Mouse (Mus musculus) liver (tissue): ENCODE measurements around the gene Abcg8.

ENCODE experiments used
- DNase-seq: peaks from one replicate; pipeline ENCODE4 v3.0.0-alpha.2; 2020; ENCODE audit warnings: mixed read lengths

Abcg8 gene

DNA sequence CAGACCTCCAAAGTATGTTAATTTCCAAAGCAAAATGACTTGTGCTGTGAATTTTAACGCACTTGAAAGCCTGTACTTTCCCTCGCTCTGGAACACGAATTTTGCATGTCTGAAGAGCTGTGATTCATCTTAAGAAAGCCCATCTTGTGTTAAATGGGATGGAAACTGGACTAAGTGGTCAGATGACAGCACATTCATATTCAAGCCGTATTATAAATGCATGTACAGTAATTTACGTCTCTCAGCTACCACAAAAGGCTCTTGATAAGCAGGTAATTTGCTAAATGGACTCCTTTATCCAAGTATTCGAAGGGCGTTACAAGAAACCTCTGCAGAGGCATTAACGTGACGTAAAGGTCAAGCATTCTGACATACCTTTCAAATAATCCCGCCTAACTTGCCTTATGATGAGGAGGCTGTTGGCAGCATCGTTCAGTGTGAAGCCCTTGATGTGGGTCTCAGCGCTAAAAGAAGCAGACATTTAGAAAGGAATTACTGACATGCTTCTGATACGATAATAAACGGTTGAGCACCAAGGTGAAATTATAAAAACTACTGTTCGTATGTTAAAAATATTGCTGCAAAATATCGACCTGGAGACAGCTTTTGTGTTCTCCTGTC lies 40.3 kb downstream of the Abcg8 start:
- no peak for DNase-seq

DNA sequence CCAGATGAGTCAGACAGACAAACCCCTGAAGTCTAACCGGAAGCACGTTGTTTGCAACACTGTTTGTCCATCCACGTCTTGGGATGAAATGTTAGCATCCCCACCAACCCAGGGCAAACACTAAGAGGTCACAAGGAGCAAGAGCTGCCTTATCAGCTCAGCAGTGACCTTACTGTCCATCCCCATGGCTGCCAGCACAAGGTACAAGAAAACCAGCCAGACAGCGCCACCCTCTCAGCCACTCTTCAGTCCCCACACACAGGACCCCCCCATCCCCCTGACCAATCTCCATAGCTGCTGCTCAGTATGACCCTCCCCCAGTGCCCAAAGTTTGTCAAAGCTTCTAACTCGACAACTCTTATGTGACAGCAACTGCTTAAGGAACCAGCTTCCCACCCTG lies 41.3 kb downstream of the Abcg8 start:
- no peak for DNase-seq

DNA sequence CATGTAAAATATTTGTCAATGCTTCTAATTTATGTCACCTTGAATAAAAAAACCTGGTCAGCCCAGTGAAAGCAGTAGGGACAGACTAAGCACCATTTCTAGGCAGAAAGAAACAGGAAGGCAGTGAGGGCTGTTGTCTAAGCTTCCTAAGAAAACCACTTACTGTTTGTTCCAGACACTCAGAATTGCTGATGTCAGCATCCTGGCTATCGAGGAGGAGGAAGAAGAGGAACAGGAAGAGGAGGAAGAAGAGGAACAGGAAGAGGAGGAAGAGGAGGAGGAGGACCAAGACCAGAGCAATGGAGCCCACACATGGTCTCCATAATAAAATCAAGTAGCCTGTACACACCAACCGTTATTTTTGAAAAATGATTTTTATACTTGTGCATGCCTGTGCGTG lies 43.0 kb downstream of the Abcg8 start:
- DNase-seq, result no peak

DNA sequence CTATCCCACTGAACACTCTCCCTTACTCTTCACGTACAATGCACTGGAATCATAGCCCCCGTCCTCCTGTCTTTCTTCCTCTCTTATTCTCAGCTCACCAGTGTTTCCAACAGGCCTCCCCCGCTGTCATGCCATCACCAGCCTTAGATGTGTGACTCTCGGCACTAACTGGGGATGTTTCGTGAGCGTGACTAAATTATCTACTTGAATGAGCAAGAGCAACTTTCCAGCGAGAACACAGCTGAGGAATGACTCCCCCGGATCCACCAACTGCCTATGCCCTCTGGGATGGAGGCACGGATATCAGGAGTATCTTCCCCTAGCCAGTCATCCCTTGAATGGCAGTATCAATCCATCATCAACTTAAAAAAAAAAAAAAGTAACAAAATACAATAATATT lies 47.9 kb downstream of the Abcg8 start:
- no peak for DNase-seq

DNA sequence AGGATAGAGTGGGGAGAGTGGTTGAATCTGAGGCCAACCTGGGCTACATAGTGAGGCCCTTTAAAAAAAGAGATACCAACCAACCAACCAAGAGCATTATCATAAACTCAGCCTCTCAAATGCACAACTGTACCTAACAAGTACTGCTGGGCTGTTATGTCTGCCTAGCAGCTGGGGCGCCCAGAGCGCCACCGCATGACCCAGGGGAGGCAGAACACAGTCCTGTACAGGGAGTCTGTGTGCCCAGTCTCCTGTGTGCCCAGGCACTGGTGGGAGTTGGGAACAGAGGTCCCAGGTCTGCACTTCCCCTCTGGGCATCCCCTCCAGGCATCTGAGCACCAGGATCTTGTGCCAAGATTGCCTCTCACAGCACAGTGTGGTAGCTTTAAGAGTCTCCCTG lies 49.1 kb downstream of the Abcg8 start:
- DNase-seq, result no peak

DNA sequence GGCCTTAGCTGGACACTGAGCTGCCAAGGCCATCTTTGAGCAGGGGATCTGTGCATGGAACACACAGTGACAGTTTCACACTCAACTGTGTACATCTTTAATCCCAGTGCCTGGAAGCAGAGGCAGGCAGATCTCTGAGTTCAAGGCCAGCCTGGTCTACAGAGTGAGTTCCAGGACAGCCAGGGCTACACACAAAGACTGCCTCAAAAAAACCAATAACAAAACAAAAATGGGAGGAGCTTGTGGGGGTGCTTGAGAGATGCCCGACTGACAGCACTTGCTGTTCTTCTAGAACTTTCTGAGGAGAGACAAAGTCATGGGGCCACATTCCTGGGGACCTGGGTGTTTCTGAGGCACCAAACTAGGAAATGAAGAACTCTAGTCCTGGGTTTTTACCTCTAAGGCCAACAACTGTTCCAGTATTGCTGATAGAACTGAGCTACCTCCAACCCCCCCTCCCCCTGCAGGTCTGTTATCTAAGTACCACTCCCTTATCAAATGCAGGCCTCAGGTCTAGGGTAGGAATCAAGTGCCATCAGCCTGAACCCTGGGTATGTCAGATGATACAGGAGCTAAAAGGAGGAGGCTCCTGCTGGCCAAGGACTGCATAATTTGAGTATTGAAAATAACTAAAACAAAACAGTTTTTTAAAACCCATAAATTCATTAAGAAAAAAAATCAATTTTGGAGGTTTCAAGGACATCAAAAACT lies 52.3 kb downstream of the Abcg8 start:
- peak; percentile 83 for DNase-seq

DNA sequence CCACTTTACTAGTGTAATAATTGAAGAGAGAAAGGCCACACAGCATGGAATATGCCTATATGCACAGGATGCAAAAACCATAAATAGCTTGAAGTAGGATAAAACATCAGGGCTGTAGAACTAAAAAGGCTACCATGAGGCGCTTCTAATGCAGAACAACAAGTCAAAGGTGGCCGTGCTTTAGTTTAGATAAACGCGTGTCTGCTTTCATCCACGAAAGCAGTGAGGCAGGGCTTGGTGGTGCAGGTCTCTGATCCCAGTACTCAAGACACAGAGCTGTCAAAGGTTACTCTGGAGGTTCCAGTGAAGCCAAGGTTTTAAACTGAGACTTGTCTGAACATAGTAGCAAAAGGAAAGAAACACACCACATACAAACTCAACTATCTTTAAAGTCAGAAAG lies 53.0 kb downstream of the Abcg8 start:
- DNase-seq, result peak; percentile 60

DNA sequence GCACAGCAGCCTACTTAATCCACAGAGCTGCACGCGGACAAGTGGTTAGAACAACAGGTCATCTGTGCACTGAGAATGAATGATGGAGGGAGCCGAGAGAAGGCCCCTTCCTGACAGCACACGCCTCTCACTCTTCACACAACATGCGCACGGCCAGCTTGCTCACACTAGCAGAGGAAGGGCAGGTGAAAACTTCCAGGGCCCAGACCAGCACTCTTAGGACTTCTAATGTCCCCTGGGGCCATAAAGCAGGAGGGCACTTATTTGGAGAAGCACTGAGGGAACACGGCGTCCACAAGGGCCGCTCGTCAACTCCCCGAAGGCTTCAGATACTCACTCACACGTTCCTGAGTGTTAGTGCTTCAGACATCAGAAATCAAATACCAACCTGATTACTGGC lies 55.3 kb downstream of the Abcg8 start:
- no peak for DNase-seq

DNA sequence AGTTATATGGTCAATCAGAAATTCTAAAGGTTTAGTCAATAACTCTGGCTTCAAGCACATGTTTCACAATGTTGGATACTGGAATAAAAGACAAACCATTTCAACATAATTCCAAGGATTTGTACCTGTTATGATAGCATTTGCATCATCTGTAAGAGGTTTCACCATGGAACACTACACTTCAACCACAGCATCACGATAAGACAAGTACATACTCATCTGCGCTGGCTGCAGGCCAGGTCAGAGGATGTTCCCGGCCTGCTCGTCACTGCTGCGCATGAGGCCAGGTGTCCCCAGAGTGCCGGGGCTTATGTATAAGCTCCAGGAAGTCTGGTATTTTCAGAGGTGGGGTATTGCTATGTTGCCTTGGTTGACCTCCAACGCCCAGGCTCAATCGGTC lies 56.5 kb downstream of the Abcg8 start:
- no peak for DNase-seq

DNA sequence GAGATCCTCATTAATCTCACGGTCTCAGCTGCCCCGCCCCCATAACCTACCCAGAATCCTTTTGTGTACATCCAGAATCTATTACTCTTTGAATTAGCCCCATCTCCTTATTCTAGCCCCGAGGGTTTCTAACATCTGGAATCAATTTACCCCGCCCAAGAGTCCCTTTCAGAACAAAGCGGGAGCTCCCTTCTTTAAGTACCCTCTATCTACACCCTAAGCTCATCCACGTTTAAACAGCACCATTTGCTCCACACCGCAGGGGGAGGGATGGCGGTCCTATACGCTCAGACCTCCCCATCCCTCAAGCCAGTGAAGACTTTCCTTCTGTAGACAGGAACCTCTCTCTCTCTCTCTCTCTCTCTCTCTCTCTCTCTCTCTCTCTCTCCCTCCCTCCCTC lies 60.6 kb downstream of the Abcg8 start:
- DNase-seq, result no peak

DNA sequence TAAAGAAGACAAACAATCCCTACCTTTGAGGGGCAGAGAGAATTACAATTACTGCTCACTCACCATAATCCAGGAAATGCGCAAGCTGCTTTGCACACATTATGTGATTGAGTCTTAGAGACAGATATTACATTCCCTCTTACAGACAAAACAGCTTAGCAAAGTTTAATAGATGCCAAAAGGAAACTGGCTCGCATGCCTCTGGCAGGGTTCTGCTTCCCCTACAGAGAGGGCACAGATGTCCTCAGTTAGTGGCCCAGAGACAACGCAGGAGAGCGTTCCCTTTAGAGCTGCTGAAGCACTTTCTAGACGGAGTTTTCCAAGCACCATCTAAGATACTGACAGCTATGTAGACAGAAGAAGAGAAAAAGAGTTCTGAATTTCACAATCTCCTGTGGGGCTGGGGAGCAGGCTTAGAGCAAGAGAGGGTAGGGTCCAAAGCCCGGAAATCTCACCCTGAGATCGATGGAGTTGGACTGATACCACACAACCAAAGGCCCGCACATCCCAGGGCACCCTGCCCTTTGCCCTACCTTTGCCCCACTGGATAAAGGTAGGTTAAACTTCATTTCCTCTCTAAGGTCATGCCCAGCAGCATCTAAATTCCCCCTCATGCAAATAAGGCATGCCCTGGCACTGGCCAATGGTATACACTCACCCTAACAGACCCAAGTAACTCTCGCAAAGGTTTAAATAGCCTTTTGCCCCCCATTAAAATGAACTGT lies 62.1 kb downstream of the Abcg8 start:
- DNase-seq, result no peak

DNA sequence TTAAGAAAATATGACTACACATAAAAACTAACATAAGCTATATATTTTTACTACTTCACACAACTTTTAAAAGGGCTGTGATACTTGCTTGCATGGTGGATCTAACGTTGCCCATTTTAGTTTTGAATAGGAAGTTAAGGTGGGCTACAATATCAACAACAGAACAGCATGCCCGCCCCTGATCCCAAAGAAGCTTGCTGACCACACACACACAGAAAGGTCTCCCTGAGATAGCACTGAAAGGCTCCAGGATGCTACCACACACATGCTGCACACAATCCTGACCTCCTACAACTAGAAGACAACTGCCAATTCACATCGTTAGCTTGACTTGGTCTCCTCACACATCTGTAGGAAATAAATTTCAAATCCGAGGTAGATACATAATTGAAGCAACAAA lies 68.2 kb downstream of the Abcg8 start:
- DNase-seq, result no peak

DNA sequence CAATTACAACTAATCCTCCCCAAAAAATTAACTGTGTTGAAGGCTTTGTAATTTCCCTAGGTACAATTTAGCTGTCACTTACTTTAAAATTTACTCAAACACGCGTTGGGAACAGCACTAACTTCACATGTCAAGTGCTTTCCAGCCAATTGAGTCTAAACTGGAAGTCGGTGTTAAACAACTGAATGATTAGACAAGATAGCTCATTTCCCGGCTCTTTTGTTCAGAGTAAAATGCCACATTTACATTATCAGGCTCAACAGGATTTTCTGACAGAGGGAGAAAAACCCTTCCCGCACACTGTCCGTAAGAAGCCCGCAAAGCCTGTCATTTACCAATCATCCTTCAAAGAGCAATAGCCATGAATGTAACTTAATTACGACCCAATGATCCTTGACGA lies 68.9 kb downstream of the Abcg8 start:
- DNase-seq, result no peak

DNA sequence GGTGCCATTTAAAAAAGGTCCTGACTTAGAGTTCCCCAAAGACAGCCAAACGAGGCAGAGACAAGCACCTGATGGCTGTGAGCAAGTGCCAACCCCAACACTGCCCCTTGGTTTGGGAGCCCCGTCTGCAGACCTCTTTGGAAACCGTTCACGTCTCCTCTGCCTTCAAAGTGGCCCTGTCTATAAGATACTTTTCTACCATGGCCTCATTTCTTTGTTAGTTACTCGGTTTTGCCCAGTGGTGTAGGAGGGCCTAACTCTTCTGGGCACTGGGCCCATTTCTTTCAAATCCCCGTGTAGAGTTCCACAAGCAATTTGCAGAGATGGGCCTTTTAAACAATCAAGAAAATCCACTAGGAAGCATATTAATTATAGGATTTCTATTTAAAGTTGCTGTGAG lies 71.1 kb downstream of the Abcg8 start:
- DNase-seq, result no peak

DNA sequence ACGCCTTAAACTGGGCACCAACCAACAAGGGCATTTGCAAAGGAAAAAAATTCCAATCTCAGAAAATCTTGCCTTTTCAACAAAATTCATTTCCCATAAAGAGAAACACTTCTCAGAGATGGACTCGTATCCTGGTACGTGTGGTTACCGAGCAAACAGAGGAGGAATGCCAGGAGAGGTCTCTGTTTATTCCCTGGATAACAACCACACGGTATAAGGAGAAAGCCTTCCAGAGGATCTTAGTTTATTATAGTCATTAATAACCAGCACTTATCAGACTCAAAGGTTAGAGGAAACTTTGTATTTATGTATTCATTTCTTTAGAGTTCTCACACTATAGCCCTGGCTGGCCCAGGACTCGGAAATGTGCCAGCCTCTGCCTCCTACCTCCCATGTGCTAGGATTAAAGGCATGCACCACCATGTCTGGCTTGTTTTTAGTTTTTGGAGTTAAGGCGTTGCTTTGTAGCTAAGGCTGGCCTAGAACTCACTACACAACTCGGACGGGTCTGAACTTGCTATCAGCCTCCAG lies 72.1 kb downstream of the Abcg8 start:
- DNase-seq, result no peak

DNA sequence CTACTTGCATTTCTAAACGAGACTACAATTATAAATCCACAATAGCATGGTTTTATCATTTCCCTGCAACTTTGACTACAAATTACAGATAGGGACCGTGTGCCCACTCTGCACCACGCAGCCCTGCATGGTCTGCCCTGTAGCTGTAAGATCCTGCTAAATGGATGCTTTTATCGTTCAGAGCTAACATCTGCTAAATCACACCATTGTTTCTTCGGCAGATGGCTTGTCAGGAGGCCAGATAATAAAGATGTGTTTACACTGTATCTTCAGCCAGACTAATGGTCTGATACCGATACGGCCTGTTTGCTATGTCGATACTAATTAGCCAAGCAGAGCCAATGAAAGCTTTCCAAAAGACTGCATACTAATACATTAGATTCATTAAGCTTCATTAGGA lies 73.2 kb downstream of the Abcg8 start:
- DNase-seq, result no peak
